In the genomic region with DNA sequence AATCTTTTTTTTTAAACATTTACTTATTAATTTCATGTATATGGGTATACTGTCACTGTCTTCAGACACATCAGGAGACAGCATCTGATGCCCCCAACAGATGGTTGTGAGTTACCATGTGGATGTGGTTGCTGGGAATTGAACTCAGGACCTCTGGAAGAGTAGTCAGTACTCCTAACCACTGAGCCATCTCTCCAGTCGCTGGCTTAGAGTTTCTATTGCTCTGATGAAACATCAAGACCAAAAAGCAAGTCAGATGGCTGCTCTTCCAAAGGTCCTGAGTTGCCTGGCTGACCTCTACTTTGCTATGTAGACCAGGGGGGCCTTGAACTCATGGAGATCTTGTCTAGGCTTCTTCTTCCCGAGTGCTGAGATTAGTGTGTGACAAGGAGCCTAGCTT, we compare ENCODE assay signal across 10 mouse cellular contexts.
"Had no signal": no experiment of that assay in that cellular context is flagged by ENCODE, and none has a peak within 500 bp of the region (broad histone marks: within the 10 kb centered on the region; RNA-seq: fewer than 3 reads in every experiment).

No protein-coding gene starts in this region.

- H3K9me3 ChIP-seq: limb, embryonic 13.5 days; neural tube, embryonic 12.5 days had no signal

- H3K4me3 ChIP-seq: limb, embryonic 13.5 days; neural tube, embryonic 12.5 days had no signal

- H3K27ac ChIP-seq: kidney, postnatal 0 days; limb, embryonic 13.5 days; liver, embryonic 14.5 days; neural tube, embryonic 12.5 days had no signal

- H3K4me2 ChIP-seq: limb, embryonic 13.5 days; neural tube, embryonic 12.5 days had no signal

- H3K9ac ChIP-seq: limb, embryonic 13.5 days; liver, embryonic 14.5 days; neural tube, embryonic 12.5 days had no signal

- H3K36me3 ChIP-seq: limb, embryonic 13.5 days; neural tube, embryonic 12.5 days had no signal

- DNase-seq: kidney, postnatal 4 days; left cerebral cortex, postnatal 4 days; lung, adult 18-20 months; midbrain, embryonic 14.5 days; thymus, adult 18-20 months; thymus, postnatal 14 days had no signal
